Mouse (Mus musculus) hindbrain, embryonic 14.5 days (tissue): Measurements from ENCODE around the gene Mxi1. TPM values are rescaled to one million over a fixed set of nuclear protein-coding genes. Genes with fewer than 3 reads are reported as not detected.

ENCODE experiments used
- ATAC-seq: fragments of 200-750 bp; cut with Nextera tagmentation; 2 replicates; pipeline ENCODE4 v1.8.0; 2017; ENCODE audit warnings: moderate number of reproducible peaks, mild to moderate bottlenecking, moderate TSS enrichment, moderate library complexity; ENCODE audit not compliant: low FRiP score
- DNase-seq: peaks from one replicate; pipeline ENCODE4 v3.0.0-alpha.2; 2015; ENCODE audit warnings: low spot score
- H3K27ac ChIP-seq: fragments of 300-500 bp; sonication (generic); 2 replicates; pipeline ENCODE4 v1.5.1; 2014; ENCODE audit warnings: mild to moderate bottlenecking, moderate library complexity
- H3K27me3 ChIP-seq: fragments of 300-500 bp; sonication (generic); 2 replicates; pipeline ENCODE4 v1.6.1; 2014; ENCODE audit warnings: mild to moderate bottlenecking, low read length, mixed read lengths; ENCODE audit not compliant: control insufficient read depth, insufficient read depth
- H3K36me3 ChIP-seq: fragments of 300-500 bp; sonication (generic); replicated peaks from 2 replicates; pipeline ENCODE4 v1.6.1; 2014; ENCODE audit not compliant: control insufficient read depth, insufficient read depth
- H3K4me1 ChIP-seq: fragments of 300-500 bp; sonication (generic); replicated peaks from 2 replicates; pipeline ENCODE4 v1.6.1; 2014; ENCODE audit warnings: antibody characterized with exemption, low read length, mixed read lengths; ENCODE audit not compliant: control insufficient read depth, insufficient read depth
- H3K4me2 ChIP-seq: fragments of 300-500 bp; sonication (generic); replicated peaks from 2 replicates; pipeline ENCODE4 v1.6.1; 2014; ENCODE audit warnings: mild to moderate bottlenecking, moderate library complexity
- H3K4me3 ChIP-seq: fragments of 300-500 bp; sonication (generic); replicated peaks from 2 replicates; pipeline ENCODE4 v1.5.1; 2014; ENCODE audit warnings: mild to moderate bottlenecking, low read length
- H3K9ac ChIP-seq: fragments of 300-500 bp; sonication (generic); 2 replicates; pipeline ENCODE4 v1.6.1; 2014
- H3K9me3 ChIP-seq: fragments of 300-500 bp; sonication (generic); 2 replicates; pipeline ENCODE4 v1.6.1; 2016; ENCODE audit warnings: low read length; ENCODE audit not compliant: control insufficient read depth
- WGBS: fragments of 180-500 bp; shearing (Covaris S2); extraction: QIAGEN DNeasy Blood & Tissue Kit; methylation state at CpG from one replicate; pipeline ENCODE4 v1.1.7; 2014; 5-methylcytosine and 5-hydroxymethylcytosine counted together
- polyA plus RNA-seq: library from polyadenylated mRNA; unstranded; fragments of >200 nt; fragmentation: Nextera tagmentation; extraction: Ambion mirVana; gene quantifications from 2 replicates; pipeline ENCODE4 v1.2.1, GENCODE M21; 2014

Mxi1 gene
- polyA plus RNA-seq, 1 experiment from 2014 or later, result 50.4 TPM

GRCm38 (mm10) chr19:53355065-53355464 lies 44.7 kb downstream of the Mxi1 start:
- Histone ChIP-seq H3K9me3 (no peaks in the 10 kb centered on the region), H3K9ac (no peak overlapping the region), H3K27ac (no peak overlapping the region), H3K27me3 (no peaks in the 10 kb centered on the region), H3K4me2 (no peak overlapping the region), H3K4me3 (no peak overlapping the region), H3K36me3 (peaks cover 9% of the 10 kb centered on the region; the same call in 1 of the 2 replicates), H3K4me1 (peaks cover 10% of the 10 kb centered on the region)
- DNase-seq (no peak), ATAC-seq (no peak)
- 79% methylated on average over 16 of the region's 16 CpGs for WGBS

GRCm38 (mm10) chr19:53359160-53360033 lies 49.1 kb downstream of the Mxi1 start:
- no peaks in the 10 kb centered on the region for H3K36me3 ChIP-seq
- peak overlapping the region; percentile 37 for H3K4me2 ChIP-seq
- WGBS, result 41% methylated on average over 22 of the region's 22 CpGs
- H3K27ac ChIP-seq, result peak overlapping the region; percentile 82
- no peak overlapping the region for H3K4me3 ChIP-seq
- DNase-seq (peak; percentile 70), ATAC-seq (peak; percentile 66; the same call in 1 of the 2 replicates)
- no peaks in the 10 kb centered on the region for H3K9me3 ChIP-seq
- H3K4me1 ChIP-seq, result peaks cover 14% of the 10 kb centered on the region
- H3K9ac ChIP-seq, result peak overlapping the region; percentile 32; the same call in 1 of the 2 replicates
- H3K27me3 ChIP-seq, result no peaks in the 10 kb centered on the region

GRCm38 (mm10) chr19:53360265-53360958 lies 50.1 kb downstream of the Mxi1 start:
- DNase-seq (peak; percentile 55), ATAC-seq (peak; percentile 33; the same call in 1 of the 2 replicates)
- peak overlapping the region; percentile 32; the same call in 1 of the 2 replicates for H3K9ac ChIP-seq
- no peak overlapping the region for H3K4me3 ChIP-seq
- 46% methylated on average over 8 of the region's 8 CpGs for WGBS
- peaks cover 14% of the 10 kb centered on the region for H3K4me1 ChIP-seq
- peak overlapping the region; percentile 82 for H3K27ac ChIP-seq
- no peaks in the 10 kb centered on the region for H3K27me3 ChIP-seq
- no peaks in the 10 kb centered on the region for H3K36me3 ChIP-seq
- no peaks in the 10 kb centered on the region for H3K9me3 ChIP-seq
- H3K4me2 ChIP-seq, result peak overlapping the region; percentile 37

GRCm38 (mm10) chr19:53362967-53363366 lies 52.6 kb downstream of the Mxi1 start:
- Histone ChIP-seq H3K27me3 (no peaks in the 10 kb centered on the region), H3K27ac (no peak overlapping the region), H3K9ac (no peak overlapping the region), H3K4me1 (peaks cover 14% of the 10 kb centered on the region), H3K4me2 (no peak overlapping the region), H3K9me3 (no peaks in the 10 kb centered on the region), H3K36me3 (no peaks in the 10 kb centered on the region), H3K4me3 (no peak overlapping the region)
- DNase-seq, result no peak
- ATAC-seq, result no peak
- 47% methylated on average over 2 of the region's 2 CpGs for WGBS

GRCm38 (mm10) chr19:53364551-53364950 lies 54.2 kb downstream of the Mxi1 start:
- no peaks in the 10 kb centered on the region for H3K9me3 ChIP-seq
- peaks cover 9% of the 10 kb centered on the region for H3K4me1 ChIP-seq
- H3K36me3 ChIP-seq, result no peaks in the 10 kb centered on the region
- H3K4me3 ChIP-seq, result no peak overlapping the region
- H3K4me2 ChIP-seq, result no peak overlapping the region
- H3K9ac ChIP-seq, result no peak overlapping the region
- no peaks in the 10 kb centered on the region for H3K27me3 ChIP-seq
- H3K27ac ChIP-seq, result no peak overlapping the region
- WGBS, result 55% methylated on average over 2 of the region's 2 CpGs
- DNase-seq (no peak), ATAC-seq (no peak)

GRCm38 (mm10) chr19:53364963-53365362 lies 54.6 kb downstream of the Mxi1 start:
- no peaks in the 10 kb centered on the region for H3K9me3 ChIP-seq
- WGBS, result 32% methylated on average over 9 of the region's 9 CpGs
- ATAC-seq (peak; percentile 71; the same call in 1 of the 2 replicates), DNase-seq (peak; percentile 68)
- peaks cover 5% of the 10 kb centered on the region for H3K4me1 ChIP-seq
- no peak overlapping the region for H3K4me3 ChIP-seq
- H3K9ac ChIP-seq, result no peak overlapping the region
- no peaks in the 10 kb centered on the region for H3K36me3 ChIP-seq
- 0 out of 2 replicates have a peak overlapping the region, but pooled peaks have one; percentile 22 for H3K27ac ChIP-seq
- H3K27me3 ChIP-seq, result no peaks in the 10 kb centered on the region
- H3K4me2 ChIP-seq, result peak overlapping the region; percentile 7; the same call in 1 of the 2 replicates

GRCm38 (mm10) chr19:53366057-53366775 lies 55.9 kb downstream of the Mxi1 start:
- 0 out of 2 replicates have a peak overlapping the region, but pooled peaks have one; percentile 28 for H3K27ac ChIP-seq
- ATAC-seq, result no peak
- H3K27me3 ChIP-seq, result no peaks in the 10 kb centered on the region

GRCm38 (mm10) chr19:53366881-53367280 lies 56.6 kb downstream of the Mxi1 start:
- Histone ChIP-seq H3K4me1 (no peaks in the 10 kb centered on the region; the same call in 1 of the 2 replicates), H3K4me3 (no peak overlapping the region), H3K36me3 (peaks cover 11% of the 10 kb centered on the region; the same call in 1 of the 2 replicates), H3K27ac (no peak overlapping the region), H3K9me3 (no peaks in the 10 kb centered on the region), H3K4me2 (no peak overlapping the region), H3K9ac (no peak overlapping the region), H3K27me3 (no peaks in the 10 kb centered on the region)
- ATAC-seq (no peak), DNase-seq (no peak)
- 72% methylated on average over 7 of the region's 7 CpGs for WGBS

More at GRCm38 (mm10) chr19:53366057-53366775, 55.9 kb downstream of the Mxi1 start:
- Histone ChIP-seq H3K36me3 (peaks cover 5% of the 10 kb centered on the region; the same call in 1 of the 2 replicates), H3K4me3 (no peak overlapping the region), H3K4me2 (no peak overlapping the region), H3K9ac (no peak overlapping the region), H3K9me3 (no peaks in the 10 kb centered on the region), H3K4me1 (no peaks in the 10 kb centered on the region; the same call in 1 of the 2 replicates)
- WGBS, result 79% methylated on average over 11 of the region's 11 CpGs
- DNase-seq, result no peak
